Mouse (Mus musculus) limb, embryonic 15.5 days (tissue): ENCODE results near the gene Dtnb. TPM values are rescaled to one million over a fixed set of nuclear protein-coding genes. Genes with fewer than 3 reads are reported as not detected.

Source experiments
- ATAC-seq: fragments of 200-750 bp; cut with Nextera tagmentation; 2 replicates; pipeline ENCODE4 v1.8.0; 2017; ENCODE audit warnings: low read depth, moderate TSS enrichment; ENCODE audit not compliant: insufficient number of reproducible peaks, low FRiP score, low TSS enrichment
- H3K27ac ChIP-seq: fragments of 300-500 bp; sonication (generic); 2 replicates; pipeline ENCODE4 v1.5.1; 2015; ENCODE audit warnings: moderate library complexity, mild to moderate bottlenecking, inconsistent platforms
- H3K27me3 ChIP-seq: fragments of 300-500 bp; sonication (generic); 2 replicates; pipeline ENCODE4 v1.6.1; 2015; ENCODE audit warnings: inconsistent platforms
- H3K36me3 ChIP-seq: fragments of 300-500 bp; sonication (generic); 2 replicates; pipeline ENCODE4 v1.6.1; 2015; ENCODE audit warnings: inconsistent platforms
- H3K4me1 ChIP-seq: fragments of 300-500 bp; sonication (generic); 2 replicates; pipeline ENCODE4 v1.6.1; 2015; ENCODE audit warnings: inconsistent platforms
- H3K4me2 ChIP-seq: fragments of 300-500 bp; sonication (generic); 2 replicates; pipeline ENCODE4 v1.6.1; 2015; ENCODE audit warnings: mild to moderate bottlenecking, inconsistent platforms
- H3K4me3 ChIP-seq: fragments of 300-500 bp; sonication (generic); 2 replicates; pipeline ENCODE4 v1.5.1; 2015; ENCODE audit warnings: mild to moderate bottlenecking, inconsistent platforms
- H3K9ac ChIP-seq: fragments of 300-500 bp; sonication (generic); 2 replicates; pipeline ENCODE4 v1.6.1; 2015; ENCODE audit warnings: inconsistent platforms
- H3K9me3 ChIP-seq: fragments of 300-500 bp; sonication (generic); 2 replicates; pipeline ENCODE4 v1.6.1; 2016; ENCODE audit warnings: inconsistent platforms
- WGBS: fragments of 180-500 bp; shearing (Covaris S2); methylation state at CpG from one replicate; pipeline ENCODE4 v1.1.7; 2015; 5-methylcytosine and 5-hydroxymethylcytosine counted together
- polyA plus RNA-seq: library from polyadenylated mRNA; unstranded; fragments of >200 nt; fragmentation: Nextera tagmentation; extraction: Ambion mirVana; gene quantifications from 2 replicates; pipeline ENCODE4 v1.2.1, GENCODE M21; 2015

Dtnb gene
- polyA plus RNA-seq, 1 experiment from 2014 or later, result 28.6 TPM

GRCm38 (mm10) chr12:3618144-3619020 is 46.2 kb downstream of the Dtnb start:
- 90% methylated on average over 7 of the region's 7 CpGs for WGBS
- Histone ChIP-seq H3K27me3 (no peaks in the 10 kb centered on the region), H3K9ac (no peak overlapping the region), H3K4me2 (no peak overlapping the region), H3K4me3 (no peak overlapping the region), H3K27ac (no peak overlapping the region), H3K4me1 (no peaks in the 10 kb centered on the region), H3K9me3 (no peaks in the 10 kb centered on the region), H3K36me3 (peaks cover 3% of the 10 kb centered on the region; the same call in 1 of the 2 replicates)
- no peak for ATAC-seq

- no peaks in the 10 kb centered on the region for H3K27me3 ChIP-seq
- no peak for ATAC-seq
- H3K36me3 ChIP-seq, result peaks cover 3% of the 10 kb centered on the region; the same call in 1 of the 2 replicates
- no peak overlapping the region for H3K4me3 ChIP-seq
- no peaks in the 10 kb centered on the region for H3K9me3 ChIP-seq
- no peak overlapping the region for H3K4me2 ChIP-seq
- WGBS, result 91% methylated on average over 3 of the region's 3 CpGs
- H3K9ac ChIP-seq, result no peak overlapping the region
- no peaks in the 10 kb centered on the region for H3K4me1 ChIP-seq
- no peak overlapping the region for H3K27ac ChIP-seq
These were observed 46.8 kb downstream of the Dtnb start for GRCm38 (mm10) chr12:3619021-3619367.

- no peak for ATAC-seq
- H3K27me3 ChIP-seq, result no peaks in the 10 kb centered on the region
These were observed 54.7 kb downstream of the Dtnb start for GRCm38 (mm10) chr12:3626880-3627279.

GRCm38 (mm10) chr12:3641931-3642330 is 69.8 kb downstream of the Dtnb start:
- no peaks in the 10 kb centered on the region for H3K4me1 ChIP-seq
- H3K27ac ChIP-seq, result no peak overlapping the region
- H3K36me3 ChIP-seq, result no peaks in the 10 kb centered on the region
- no peak overlapping the region for H3K9ac ChIP-seq
- no peaks in the 10 kb centered on the region for H3K27me3 ChIP-seq
- H3K4me2 ChIP-seq, result no peak overlapping the region
- WGBS, result 55% methylated on average over 3 of the region's 3 CpGs
- no peak for ATAC-seq
- H3K9me3 ChIP-seq, result no peaks in the 10 kb centered on the region
- no peak overlapping the region for H3K4me3 ChIP-seq

More at GRCm38 (mm10) chr12:3626880-3627279, 54.7 kb downstream of the Dtnb start:
- WGBS, result 54% methylated on average over 4 of the region's 4 CpGs
- H3K27ac ChIP-seq, result no peak overlapping the region
- no peak overlapping the region for H3K9ac ChIP-seq
- no peaks in the 10 kb centered on the region for H3K36me3 ChIP-seq
- H3K9me3 ChIP-seq, result no peaks in the 10 kb centered on the region
- H3K4me3 ChIP-seq, result no peak overlapping the region
- no peaks in the 10 kb centered on the region for H3K4me1 ChIP-seq
- H3K4me2 ChIP-seq, result no peak overlapping the region

- 82% methylated on average over 7 of the region's 7 CpGs for WGBS
- H3K4me2 ChIP-seq, result no peak overlapping the region
- H3K27me3 ChIP-seq, result no peaks in the 10 kb centered on the region
- ATAC-seq, result no peak
- no peaks in the 10 kb centered on the region for H3K36me3 ChIP-seq
- no peaks in the 10 kb centered on the region for H3K4me1 ChIP-seq
- no peaks in the 10 kb centered on the region for H3K9me3 ChIP-seq
- no peak overlapping the region for H3K9ac ChIP-seq
- no peak overlapping the region for H3K27ac ChIP-seq
- no peak overlapping the region for H3K4me3 ChIP-seq
These were observed 84.6 kb downstream of the Dtnb start for GRCm38 (mm10) chr12:3656799-3657198.

GRCm38 (mm10) chr12:3657234-3657633 is 85.1 kb downstream of the Dtnb start:
- H3K4me3 ChIP-seq, result no peak overlapping the region
- no peak overlapping the region for H3K27ac ChIP-seq
- no peaks in the 10 kb centered on the region for H3K36me3 ChIP-seq
- 85% methylated on average over 4 of the region's 4 CpGs for WGBS
- H3K27me3 ChIP-seq, result no peaks in the 10 kb centered on the region
- H3K4me2 ChIP-seq, result no peak overlapping the region
- H3K9me3 ChIP-seq, result no peaks in the 10 kb centered on the region
- no peak for ATAC-seq
- H3K9ac ChIP-seq, result no peak overlapping the region
- no peaks in the 10 kb centered on the region for H3K4me1 ChIP-seq

- Histone ChIP-seq H3K4me2 (no peak overlapping the region), H3K4me3 (no peak overlapping the region), H3K27me3 (no peaks in the 10 kb centered on the region), H3K9me3 (no peaks in the 10 kb centered on the region), H3K9ac (no peak overlapping the region), H3K4me1 (no peaks in the 10 kb centered on the region), H3K27ac (no peak overlapping the region), H3K36me3 (peaks cover 3% of the 10 kb centered on the region)
- 81% methylated on average over 10 of the region's 10 CpGs for whole genome bisulfite sequencing
- no peak for ATAC-seq
These were observed 85.6 kb downstream of the Dtnb start for GRCm38 (mm10) chr12:3657786-3658185.

- WGBS, result 92% methylated on average over 4 of the region's 4 CpGs
These were observed 87.6 kb downstream of the Dtnb start for GRCm38 (mm10) chr12:3659554-3660311.

GRCm38 (mm10) chr12:3660985-3661635 is 88.9 kb downstream of the Dtnb start:
- Histone ChIP-seq H3K27ac (no peak overlapping the region), H3K4me3 (no peak overlapping the region), H3K4me1 (no peaks in the 10 kb centered on the region), H3K36me3 (peaks cover 7% of the 10 kb centered on the region), H3K27me3 (no peaks in the 10 kb centered on the region), H3K4me2 (no peak overlapping the region), H3K9me3 (no peaks in the 10 kb centered on the region), H3K9ac (no peak overlapping the region)
- 47% methylated on average over 1 of the region's 1 CpGs for WGBS
- ATAC-seq, result no peak

More at GRCm38 (mm10) chr12:3659554-3660311, 87.6 kb downstream of the Dtnb start:
- H3K9ac ChIP-seq, result no peak overlapping the region
- H3K27me3 ChIP-seq, result no peaks in the 10 kb centered on the region
- peaks cover 7% of the 10 kb centered on the region for H3K36me3 ChIP-seq
- no peak overlapping the region for H3K27ac ChIP-seq
- H3K4me2 ChIP-seq, result no peak overlapping the region
- no peak for ATAC-seq
- H3K4me1 ChIP-seq, result no peaks in the 10 kb centered on the region
- H3K4me3 ChIP-seq, result no peak overlapping the region
- H3K9me3 ChIP-seq, result no peaks in the 10 kb centered on the region

- Histone ChIP-seq H3K4me3 (no peak overlapping the region), H3K36me3 (peaks cover 7% of the 10 kb centered on the region), H3K27me3 (no peaks in the 10 kb centered on the region), H3K4me2 (no peak overlapping the region), H3K4me1 (no peaks in the 10 kb centered on the region), H3K9ac (no peak overlapping the region), H3K9me3 (no peaks in the 10 kb centered on the region), H3K27ac (no peak overlapping the region)
- no peak for ATAC-seq
These were observed 90.5 kb downstream of the Dtnb start for GRCm38 (mm10) chr12:3662660-3663059.

GRCm38 (mm10) chr12:3663386-3663785 is 91.2 kb downstream of the Dtnb start:
- Histone ChIP-seq H3K4me2 (no peak overlapping the region), H3K4me1 (no peaks in the 10 kb centered on the region), H3K27ac (no peak overlapping the region), H3K4me3 (no peak overlapping the region), H3K27me3 (no peaks in the 10 kb centered on the region), H3K9me3 (no peaks in the 10 kb centered on the region), H3K9ac (no peak overlapping the region), H3K36me3 (peaks cover 7% of the 10 kb centered on the region)
- no peak for ATAC-seq
- 95% methylated on average over 7 of the region's 7 CpGs for WGBS

- no peak for ATAC-seq
- WGBS, result 28% methylated on average over 5 of the region's 5 CpGs
- Histone ChIP-seq H3K4me2 (no peak overlapping the region), H3K9me3 (no peaks in the 10 kb centered on the region), H3K27me3 (no peaks in the 10 kb centered on the region), H3K4me3 (no peak overlapping the region), H3K9ac (no peak overlapping the region), H3K36me3 (no peaks in the 10 kb centered on the region), H3K4me1 (0 out of 2 replicates have a peak, but pooled peaks cover 2% of the 10 kb centered on the region), H3K27ac (no peak overlapping the region)
These were observed 97.8 kb downstream of the Dtnb start for GRCm38 (mm10) chr12:3669971-3670381.
